Mouse (Mus musculus) CD4-positive, CD25-positive, alpha-beta regulatory T cell, adult 2 months (primary cell): ENCODE data around the gene Adgrb3.

Source experiments
- DNase-seq: peaks from one replicate; pipeline ENCODE4 v3.0.0-alpha.2; 2012; ENCODE audit warnings: low read depth, low spot score

Adgrb3 gene

GRCm38 (mm10) chr1:25310066-25310465, 519.4 kb downstream of the Adgrb3 start:
- DNase-seq, result no peak

GRCm38 (mm10) chr1:25281471-25281870, 548.0 kb downstream of the Adgrb3 start:
- no peak for DNase-seq

GRCm38 (mm10) chr1:25250562-25250961, 578.9 kb downstream of the Adgrb3 start:
- no peak for DNase-seq

DNA sequence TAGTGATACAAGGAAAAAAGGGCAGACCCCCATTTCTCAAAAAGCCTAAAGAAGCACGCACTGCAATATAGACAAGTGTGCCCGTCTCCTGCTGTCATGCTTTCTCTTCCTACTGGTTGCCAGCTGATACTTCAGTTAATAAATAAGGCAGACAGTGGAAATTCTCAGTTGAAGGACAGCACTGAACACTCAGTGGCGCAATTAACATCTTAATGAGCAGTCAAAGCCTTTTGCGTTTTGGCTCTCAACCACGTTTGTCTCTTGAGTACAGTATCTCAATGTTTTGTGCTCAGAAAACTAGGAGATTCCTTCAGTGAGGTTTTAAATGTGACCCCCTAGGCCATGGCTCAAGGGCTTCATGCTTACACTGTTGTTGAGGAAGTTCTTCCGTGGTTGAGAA, 587.1 kb downstream of the Adgrb3 start:
- no peak for DNase-seq

DNA sequence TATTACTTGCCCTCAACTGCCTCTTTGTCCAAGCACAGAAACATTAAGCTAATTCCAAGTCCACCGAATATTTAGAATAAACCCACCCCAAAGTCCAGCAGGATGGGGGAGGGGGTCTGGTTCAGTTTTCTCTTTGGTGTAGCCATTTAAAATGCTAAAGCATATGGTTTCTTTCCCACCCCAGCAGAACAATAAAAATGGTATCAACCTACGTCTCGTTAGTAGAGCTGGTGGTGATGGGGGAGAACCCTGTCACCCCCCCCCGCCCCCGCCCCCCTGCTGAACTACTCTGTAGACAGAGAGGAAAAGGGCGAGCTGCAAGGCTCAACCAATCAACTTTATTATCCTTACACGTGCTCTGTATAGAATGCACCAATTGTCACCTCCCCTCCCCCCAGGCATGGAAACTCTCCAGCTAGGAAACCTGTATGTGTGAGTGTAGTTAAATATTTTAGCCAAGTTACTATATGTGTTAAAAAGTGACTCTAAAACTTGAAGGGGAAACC, 600.2 kb downstream of the Adgrb3 start:
- no peak for DNase-seq

- DNase-seq, result no peak
These were observed 600.9 kb downstream of the Adgrb3 start for GRCm38 (mm10) chr1:25228381-25229244.

GRCm38 (mm10) chr1:25227880-25228279, 601.6 kb downstream of the Adgrb3 start:
- no peak for DNase-seq

DNA sequence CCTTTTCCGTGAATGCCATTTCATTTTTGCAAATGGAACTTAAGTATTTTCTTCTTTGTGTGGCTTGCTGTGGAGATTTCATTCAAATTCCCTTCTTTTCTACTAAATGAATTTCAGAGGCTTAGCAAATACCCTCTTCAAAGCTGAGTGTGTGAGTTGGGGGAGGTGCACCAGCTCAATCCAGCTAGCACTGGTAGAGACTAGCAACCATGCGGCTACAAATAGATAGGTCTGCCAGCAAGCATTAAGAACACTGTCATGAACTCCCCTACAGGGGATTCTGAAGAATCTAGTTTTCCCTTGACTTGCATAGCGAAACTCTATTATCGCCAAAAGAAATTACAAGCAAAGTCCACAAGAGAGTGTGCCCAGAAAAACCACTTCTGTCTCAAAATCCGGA, 624.9 kb downstream of the Adgrb3 start:
- no peak for DNase-seq

DNA sequence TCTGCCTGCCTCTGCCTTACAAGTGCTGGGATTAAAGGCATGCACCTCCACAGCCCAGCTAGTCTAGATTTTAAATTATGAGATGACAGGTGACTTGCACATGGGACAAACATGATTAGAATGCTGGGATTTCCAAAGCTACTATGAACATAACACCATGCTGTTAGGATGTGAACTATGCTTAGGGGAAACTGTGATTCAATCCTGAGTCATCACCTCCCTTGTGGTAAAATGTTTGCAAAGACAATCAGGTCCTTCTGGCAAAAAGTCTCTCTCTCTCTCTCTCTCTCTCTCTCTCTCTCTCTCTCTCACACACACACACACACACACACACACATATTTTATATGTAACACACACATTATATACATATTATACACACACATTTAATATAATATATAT, 630.1 kb downstream of the Adgrb3 start:
- no peak for DNase-seq

DNA sequence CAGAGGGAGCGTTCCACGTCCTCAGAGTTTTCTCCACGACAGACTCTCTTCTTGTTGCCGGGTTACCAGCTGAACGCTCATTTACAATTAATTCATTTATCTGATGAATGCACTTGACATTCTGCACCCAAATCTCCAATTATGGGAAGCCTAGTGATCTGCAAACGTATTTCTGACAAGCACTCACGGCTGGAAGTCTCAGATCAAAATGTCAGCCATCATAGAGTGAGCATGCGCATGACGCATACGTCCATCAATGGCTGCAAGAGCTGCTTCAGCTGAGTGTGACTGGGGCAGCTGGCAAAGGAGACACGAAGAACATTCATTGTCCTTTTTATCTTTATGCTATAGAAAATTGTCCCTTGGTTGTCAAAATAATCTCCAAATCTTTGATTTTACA, 637.5 kb downstream of the Adgrb3 start:
- no peak for DNase-seq

- DNase-seq, result no peak
These were observed 640.2 kb downstream of the Adgrb3 start for GRCm38 (mm10) chr1:25189261-25189660.

DNA sequence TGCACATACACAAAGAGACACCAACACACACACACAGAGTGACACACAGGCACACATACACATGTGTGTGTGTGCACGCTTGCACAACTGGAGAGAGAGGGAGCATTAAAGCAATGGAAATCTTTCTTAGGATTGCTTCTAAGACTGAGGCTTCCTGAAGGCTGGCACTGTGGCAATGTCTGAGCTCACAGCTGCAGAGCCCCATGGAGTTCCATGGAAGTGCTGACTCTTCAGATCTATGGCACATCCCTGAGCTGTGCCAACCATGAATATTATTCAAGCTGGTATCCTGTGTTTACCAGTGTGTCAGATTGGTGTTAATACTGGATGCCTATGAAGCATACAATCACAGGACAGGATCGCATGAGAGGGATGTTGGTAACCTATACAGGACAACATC, 643.6 kb downstream of the Adgrb3 start:
- DNase-seq, result no peak

- no peak for DNase-seq
These were observed 647.6 kb downstream of the Adgrb3 start for GRCm38 (mm10) chr1:25181881-25182280.

DNA sequence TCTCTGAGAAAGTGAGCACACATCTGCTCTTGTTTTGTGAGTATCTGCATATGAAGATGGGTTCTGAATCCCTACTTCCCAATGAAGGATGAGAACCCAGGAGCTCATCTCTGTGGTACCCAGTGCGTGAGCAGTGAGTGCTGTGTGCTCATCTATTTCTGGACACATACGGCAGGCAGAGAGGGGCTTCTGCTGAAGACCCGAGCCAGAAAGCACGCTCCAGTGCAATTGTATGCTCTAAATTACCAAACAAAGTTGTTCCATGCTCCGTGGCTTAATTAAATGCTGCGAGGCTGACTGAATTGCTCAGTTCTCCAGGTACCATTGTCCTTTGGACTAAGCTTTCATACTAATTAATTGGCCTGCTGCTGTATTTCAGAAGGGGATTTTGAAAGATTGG, 648.9 kb downstream of the Adgrb3 start:
- DNase-seq, result no peak

DNA sequence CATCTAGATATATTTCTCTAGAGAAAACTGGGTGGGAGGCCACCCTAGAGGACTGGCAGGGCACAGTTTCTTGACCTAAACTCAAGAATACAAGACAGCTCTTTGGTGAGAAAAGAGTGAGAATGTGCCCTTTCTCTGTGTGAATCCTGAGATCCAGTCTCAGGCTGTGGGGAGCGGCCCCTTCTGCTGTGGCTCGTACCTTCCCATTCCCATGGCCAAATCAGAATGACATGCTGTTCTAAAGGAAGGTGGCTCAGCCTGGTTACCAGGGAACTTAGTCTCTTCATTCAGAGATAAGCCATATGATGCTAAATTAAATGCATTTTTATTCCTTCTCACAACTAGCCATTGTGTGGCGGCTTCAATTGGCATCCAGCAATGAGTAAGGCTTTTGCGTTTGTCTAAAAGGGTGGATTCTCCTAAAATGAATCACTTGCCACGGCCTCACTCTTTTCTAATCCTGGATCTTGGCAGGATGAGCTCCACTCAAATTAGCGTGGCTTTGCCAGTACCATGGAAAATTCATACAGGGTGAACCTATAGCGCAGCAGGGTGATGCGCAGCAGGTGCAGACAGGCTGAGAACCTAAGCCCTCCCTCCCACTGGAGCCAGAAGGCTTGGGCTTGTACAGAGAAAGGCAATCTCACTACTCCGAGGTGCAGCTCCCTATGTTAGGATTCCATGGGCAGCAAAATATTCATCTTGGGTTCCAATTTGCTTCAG, 649.5 kb downstream of the Adgrb3 start:
- no peak for DNase-seq

DNA sequence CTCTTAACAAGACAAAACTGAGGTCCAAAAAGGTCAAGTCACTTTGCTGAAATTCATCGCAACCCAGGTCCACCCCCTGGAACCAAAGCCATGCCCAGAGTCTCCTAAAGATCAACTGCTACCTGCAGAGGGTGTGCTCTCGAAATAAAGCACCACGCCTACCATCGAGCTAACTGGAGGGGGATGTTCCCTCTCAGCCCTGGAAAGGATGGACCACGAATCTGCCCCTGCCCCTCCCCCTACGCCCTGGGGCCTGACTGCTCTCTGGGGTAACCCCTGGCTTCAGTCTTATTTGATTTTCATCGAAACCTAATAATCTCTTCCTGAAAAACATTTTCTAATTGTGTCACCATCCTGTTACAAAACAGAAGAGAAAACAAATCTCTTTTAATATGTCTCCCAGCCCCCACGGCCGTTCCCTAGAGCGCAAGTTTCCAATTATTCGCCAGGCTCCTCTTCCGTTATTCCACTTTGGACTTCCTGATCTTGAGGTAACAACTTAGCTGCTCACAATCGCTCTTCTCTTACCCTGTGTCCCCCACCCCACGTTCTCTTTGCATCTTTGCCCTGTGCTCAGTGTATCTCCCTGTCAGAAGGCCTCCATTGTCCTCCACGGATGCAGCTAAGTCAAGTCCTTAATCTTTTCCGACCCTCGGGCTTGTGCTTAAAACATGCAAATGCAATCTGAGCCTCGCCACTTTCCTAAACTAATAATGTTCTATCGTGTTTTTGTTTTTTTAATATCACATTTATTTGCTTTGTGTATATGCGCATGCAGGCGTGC, 651.0 kb downstream of the Adgrb3 start:
- DNase-seq, result no peak

GRCm38 (mm10) chr1:25167120-25167519, 662.4 kb downstream of the Adgrb3 start:
- DNase-seq, result no peak

- no peak for DNase-seq
These were observed 663.3 kb downstream of the Adgrb3 start for GRCm38 (mm10) chr1:25166036-25166796.

- DNase-seq, result no peak
These were observed 665.9 kb downstream of the Adgrb3 start for GRCm38 (mm10) chr1:25163561-25163960.

- no peak for DNase-seq
These were observed 683.3 kb downstream of the Adgrb3 start for GRCm38 (mm10) chr1:25146206-25146605.

GRCm38 (mm10) chr1:25132150-25132824, 697.2 kb downstream of the Adgrb3 start:
- DNase-seq, result no peak
